Mouse (Mus musculus) midbrain, embryonic 12.5 days (tissue): ENCODE results near the gene Bin2. TPM values are rescaled to one million over a fixed set of nuclear protein-coding genes. Genes with fewer than 3 reads are reported as not detected.

ENCODE experiments used
- ATAC-seq: fragments of 200-750 bp; cut with Nextera tagmentation; 2 replicates; pipeline ENCODE4 v1.8.0; 2017; ENCODE audit warnings: low read depth, moderate TSS enrichment, moderate library complexity; ENCODE audit not compliant: low FRiP score
- H3K27ac ChIP-seq: fragments of 300-500 bp; sonication (generic); replicated peaks from 2 replicates; pipeline ENCODE4 v1.5.1; 2016; ENCODE audit warnings: mild to moderate bottlenecking
- H3K27me3 ChIP-seq: fragments of 300-500 bp; sonication (generic); 2 replicates; pipeline ENCODE4 v1.6.1; 2016; ENCODE audit warnings: mild to moderate bottlenecking
- H3K36me3 ChIP-seq: fragments of 300-500 bp; sonication (generic); 2 replicates; pipeline ENCODE4 v1.6.1; 2016
- H3K4me1 ChIP-seq: fragments of 300-500 bp; sonication (generic); 2 replicates; pipeline ENCODE4 v1.6.1; 2016
- H3K4me2 ChIP-seq: fragments of 300-500 bp; sonication (generic); replicated peaks from 2 replicates; pipeline ENCODE4 v1.6.1; 2016; ENCODE audit warnings: mild to moderate bottlenecking, moderate library complexity
- H3K4me3 ChIP-seq: fragments of 300-500 bp; sonication (generic); 2 replicates; pipeline ENCODE4 v1.5.1; 2016; ENCODE audit warnings: mild to moderate bottlenecking
- H3K9ac ChIP-seq: fragments of 300-500 bp; sonication (generic); replicated peaks from 2 replicates; pipeline ENCODE4 v1.6.1; 2016; ENCODE audit warnings: mild to moderate bottlenecking, moderate library complexity
- H3K9me3 ChIP-seq: fragments of 300-500 bp; sonication (generic); 2 replicates; pipeline ENCODE4 v1.6.1; 2016; ENCODE audit warnings: mild to moderate bottlenecking
- WGBS: fragments of 180-500 bp; shearing (Covaris S2); methylation state at CpG from one replicate; pipeline ENCODE4 v1.1.7; 2016; 5-methylcytosine and 5-hydroxymethylcytosine counted together
- polyA plus RNA-seq: library from polyadenylated mRNA; unstranded; fragments of >200 nt; fragmentation: Nextera tagmentation; extraction: Ambion mirVana; gene quantifications from 2 replicates; pipeline ENCODE4 v1.2.1, GENCODE M21; 2016

Gene Bin2
- polyA plus RNA-seq, 1 experiment from 2014 or later, result 3.4 TPM

DNA sequence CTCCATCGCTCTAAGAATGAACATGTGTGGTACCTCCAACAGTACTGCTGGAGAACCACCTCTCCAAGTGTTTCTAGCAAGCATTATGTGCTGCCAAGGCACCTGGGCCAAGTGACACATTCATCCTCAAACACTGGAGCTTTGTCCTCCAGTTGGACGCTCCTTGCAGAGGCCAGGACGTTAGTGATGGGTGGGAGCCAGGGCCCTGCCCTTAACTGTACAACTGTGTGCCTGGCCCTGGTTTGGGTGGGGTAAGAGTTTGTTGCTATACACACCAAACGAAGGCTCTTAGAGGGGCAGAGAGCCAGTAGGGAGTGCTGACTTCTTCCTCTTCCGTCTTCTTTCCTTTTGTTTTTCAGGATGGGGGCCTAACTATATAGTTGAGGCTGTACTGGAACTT, 31.1 kb upstream of the Bin2 start:
- Histone ChIP-seq H3K4me3 (no peak overlapping the region), H3K9ac (no peak overlapping the region), H3K36me3 (no peaks in the 10 kb centered on the region), H3K27me3 (peaks cover 21% of the 10 kb centered on the region), H3K4me1 (peaks cover 5% of the 10 kb centered on the region; the same call in 1 of the 2 replicates), H3K4me2 (no peak overlapping the region), H3K27ac (no peak overlapping the region), H3K9me3 (no peaks in the 10 kb centered on the region)
- 80% methylated on average over 5 of the region's 5 CpGs for WGBS
- no peak for ATAC-seq

DNA sequence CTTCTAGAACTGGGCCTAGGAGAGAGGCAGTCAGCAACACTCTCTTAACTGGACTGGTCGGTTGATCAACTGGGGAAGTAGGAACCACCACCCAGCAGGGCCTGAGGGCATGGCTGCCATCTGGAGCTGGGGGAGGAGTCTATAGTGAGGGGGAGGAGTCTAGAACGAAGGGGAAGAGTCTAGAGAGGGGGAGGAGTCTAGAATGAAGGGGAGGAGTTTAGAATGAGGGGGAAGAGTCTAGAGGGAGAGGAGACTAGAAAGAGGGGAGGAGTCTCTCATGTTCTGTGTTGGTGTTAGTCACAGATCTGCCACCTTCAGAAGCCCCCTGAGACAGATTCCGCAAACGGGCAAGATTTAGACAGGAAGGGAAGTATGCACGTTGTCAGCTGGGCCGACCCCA, 30.0 kb upstream of the Bin2 start:
- WGBS, result 70% methylated on average over 6 of the region's 6 CpGs

DNA sequence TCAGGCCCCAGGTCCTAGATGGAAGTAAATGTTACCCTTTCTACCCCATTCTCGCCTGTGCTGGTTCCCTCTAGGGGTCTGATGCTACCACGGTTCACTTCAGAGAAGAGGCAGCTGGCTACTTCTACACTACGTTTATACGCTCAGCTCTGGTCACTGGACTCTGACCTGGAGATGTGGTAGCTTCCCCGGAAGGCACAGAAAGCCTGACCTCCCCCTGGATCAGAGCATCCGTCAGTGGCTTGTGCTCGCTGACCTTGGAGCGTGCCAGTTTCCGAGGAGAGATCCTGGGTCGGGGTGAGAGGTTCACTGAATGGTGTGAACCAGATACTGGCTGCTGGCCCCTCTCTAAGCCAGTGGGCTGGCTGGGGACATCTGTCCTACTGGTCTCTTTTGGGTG, 28.7 kb upstream of the Bin2 start:
- WGBS, result 82% methylated on average over 10 of the region's 10 CpGs
- no peak overlapping the region for H3K27ac ChIP-seq
- H3K9me3 ChIP-seq, result no peaks in the 10 kb centered on the region
- H3K4me3 ChIP-seq, result no peak overlapping the region
- H3K36me3 ChIP-seq, result no peaks in the 10 kb centered on the region
- H3K4me2 ChIP-seq, result no peak overlapping the region
- H3K27me3 ChIP-seq, result peaks cover 6% of the 10 kb centered on the region
- no peak overlapping the region for H3K9ac ChIP-seq
- no peaks in the 10 kb centered on the region for H3K4me1 ChIP-seq
- no peak for ATAC-seq

More for the DNA sequence above, 30.0 kb upstream of the Bin2 start:
- Histone ChIP-seq H3K4me1 (peaks cover 5% of the 10 kb centered on the region; the same call in 1 of the 2 replicates), H3K9me3 (no peaks in the 10 kb centered on the region), H3K4me3 (no peak overlapping the region), H3K4me2 (no peak overlapping the region), H3K9ac (no peak overlapping the region), H3K27ac (no peak overlapping the region), H3K27me3 (peaks cover 17% of the 10 kb centered on the region), H3K36me3 (no peaks in the 10 kb centered on the region)
- ATAC-seq, result no peak

DNA sequence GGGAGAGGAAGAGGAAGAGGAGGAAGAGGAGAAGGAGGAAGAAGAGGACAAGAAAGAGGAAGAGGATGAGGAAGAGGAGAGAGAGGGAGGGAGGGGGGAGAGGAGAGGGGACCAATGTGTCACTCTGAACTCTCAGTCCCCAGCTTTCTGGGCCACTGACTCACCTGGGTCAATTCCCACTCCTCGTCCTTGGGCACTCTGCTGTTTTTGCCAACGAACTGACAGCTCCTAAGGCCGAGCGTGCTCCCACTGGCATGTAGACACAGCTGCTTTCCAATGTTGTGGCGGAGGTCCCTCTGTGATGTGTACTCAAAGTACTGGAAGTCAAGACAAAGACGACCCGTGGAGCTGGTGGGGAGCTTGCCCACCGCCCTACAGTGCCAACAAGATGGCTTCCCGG, 25.1 kb upstream of the Bin2 start:
- Histone ChIP-seq H3K4me1 (no peaks in the 10 kb centered on the region), H3K27ac (no peak overlapping the region), H3K27me3 (peaks cover 4% of the 10 kb centered on the region; the same call in 1 of the 2 replicates), H3K4me2 (no peak overlapping the region), H3K36me3 (no peaks in the 10 kb centered on the region), H3K4me3 (no peak overlapping the region), H3K9ac (no peak overlapping the region), H3K9me3 (0 out of 2 replicates have a peak, but pooled peaks cover 6% of the 10 kb centered on the region)
- ATAC-seq, result no peak
- 90% methylated on average over 9 of the region's 9 CpGs for WGBS

DNA sequence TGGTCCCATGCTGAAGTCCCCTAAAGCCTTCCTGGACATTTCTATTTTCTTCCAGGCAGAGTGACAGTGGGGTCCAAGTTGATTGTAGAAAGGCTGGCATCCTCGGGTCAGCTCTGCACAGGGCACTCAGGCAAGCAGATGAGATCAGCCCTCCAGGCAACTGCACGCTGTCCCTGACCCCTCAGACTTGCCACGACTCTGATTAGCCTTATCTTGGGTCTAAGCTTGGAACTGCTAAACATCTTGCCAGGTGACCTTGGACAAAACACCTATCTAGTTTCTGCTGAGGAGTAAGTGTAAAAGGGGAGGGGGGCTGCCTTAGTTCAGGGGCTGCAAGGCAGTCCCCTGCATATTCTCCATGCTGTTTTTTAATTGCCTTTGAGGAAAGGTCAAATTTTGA, 22.6 kb upstream of the Bin2 start:
- peaks cover 4% of the 10 kb centered on the region; the same call in 1 of the 2 replicates for H3K4me1 ChIP-seq
- peaks cover 4% of the 10 kb centered on the region; the same call in 1 of the 2 replicates for H3K27me3 ChIP-seq
- H3K9me3 ChIP-seq, result 0 out of 2 replicates have a peak, but pooled peaks cover 6% of the 10 kb centered on the region
- no peaks in the 10 kb centered on the region for H3K36me3 ChIP-seq
- H3K4me2 ChIP-seq, result no peak overlapping the region
- ATAC-seq, result no peak
- H3K27ac ChIP-seq, result no peak overlapping the region
- no peak overlapping the region for H3K9ac ChIP-seq
- WGBS, result 76% methylated on average over 3 of the region's 3 CpGs
- no peak overlapping the region for H3K4me3 ChIP-seq

DNA sequence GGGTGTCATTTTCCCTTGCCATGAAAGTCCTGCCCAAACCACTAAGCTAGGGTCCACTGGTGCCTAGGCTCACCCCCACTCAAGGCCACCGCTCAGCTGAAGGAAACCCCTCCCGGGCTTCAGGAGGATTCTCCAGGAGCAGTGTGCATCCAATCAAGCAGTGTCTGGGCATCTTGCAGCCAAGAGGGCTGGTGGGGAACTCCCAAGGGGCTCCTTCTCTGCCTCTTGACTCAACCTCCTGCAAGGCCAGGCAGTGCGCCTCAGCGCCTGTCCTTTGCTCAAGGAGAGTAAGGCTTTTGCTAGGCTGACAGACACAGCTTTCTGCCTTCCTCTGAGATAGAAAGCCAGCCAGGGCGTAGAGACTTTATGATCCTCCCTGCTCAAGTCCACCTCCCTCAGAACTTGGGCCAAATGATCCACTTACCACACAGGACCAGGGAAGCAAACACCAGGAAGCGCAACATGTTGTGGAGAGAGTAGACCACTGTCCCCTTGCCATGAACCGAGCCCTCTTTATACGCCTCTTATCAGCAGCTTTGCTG, 18.1 kb upstream of the Bin2 start, which contains the start of gene Cela1:
Gene Cela1, minus strand, starts transcription at position 492 of the 542 bp plus-strand sequence.
- H3K4me1 ChIP-seq, result peaks cover 5% of the 10 kb centered on the region; the same call in 1 of the 2 replicates
- peaks cover 14% of the 10 kb centered on the region; the same call in 1 of the 2 replicates for H3K27me3 ChIP-seq
- no peak within 1 kb of the TSS for H3K4me3 ChIP-seq
- no peak within 1 kb of the TSS for H3K9ac ChIP-seq
- H3K27ac ChIP-seq, result no peak within 1 kb of the TSS
- H3K36me3 ChIP-seq, result no peaks in the 10 kb centered on the region
- ATAC-seq, result no peak
- 85% methylated on average over 8 of the region's 8 CpGs for WGBS
- H3K4me2 ChIP-seq, result no peak within 1 kb of the TSS
- 0 out of 2 replicates have a peak, but pooled peaks cover 6% of the 10 kb centered on the region for H3K9me3 ChIP-seq

DNA sequence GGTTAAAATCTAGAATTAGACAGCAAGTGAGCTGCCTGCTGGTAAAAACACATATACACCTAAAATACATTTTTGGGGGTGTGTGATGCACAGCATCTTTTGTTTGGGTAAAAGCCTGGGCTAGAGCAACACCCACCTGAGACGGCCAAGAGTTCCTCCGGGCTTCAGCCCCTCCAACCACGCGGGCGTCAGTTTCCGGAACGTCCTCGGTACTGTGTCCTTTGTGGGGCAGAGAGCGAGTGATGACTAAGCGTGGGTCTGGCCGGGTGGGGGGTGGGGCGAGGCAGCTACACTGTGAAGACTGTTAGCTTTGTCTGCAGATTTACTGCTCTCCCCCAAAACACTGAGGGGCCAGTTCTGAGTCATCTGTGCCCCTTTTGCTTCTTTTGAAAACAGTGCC, 17.6 kb upstream of the Bin2 start:
- Histone ChIP-seq H3K27ac (no peak overlapping the region), H3K4me2 (no peak overlapping the region)
- ATAC-seq, result no peak

DNA sequence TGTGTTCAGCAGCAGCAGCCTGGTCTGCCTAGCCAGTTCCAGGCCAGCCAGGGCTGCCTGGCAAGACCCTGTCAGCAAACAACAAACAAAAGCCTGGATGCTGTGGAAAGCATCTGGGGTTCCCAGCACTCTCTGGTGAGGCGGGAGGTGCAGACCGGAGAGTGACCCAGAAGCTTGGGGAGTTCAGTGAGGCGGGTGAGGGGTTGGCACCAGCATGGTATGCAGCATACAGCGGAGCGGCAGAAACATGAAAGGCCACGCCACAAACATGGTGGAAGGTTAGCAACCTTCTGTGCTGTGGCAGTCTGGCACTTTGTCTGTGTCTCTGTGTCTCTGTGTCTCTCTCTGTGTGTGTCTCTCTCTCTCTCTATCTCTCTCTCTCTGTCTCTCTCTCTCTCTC, 17.1 kb upstream of the Bin2 start:
- WGBS, result 92% methylated on average over 6 of the region's 6 CpGs
- Histone ChIP-seq H3K27me3 (peaks cover 14% of the 10 kb centered on the region; the same call in 1 of the 2 replicates), H3K4me3 (no peak overlapping the region), H3K4me2 (no peak overlapping the region), H3K9ac (no peak overlapping the region), H3K9me3 (0 out of 2 replicates have a peak, but pooled peaks cover 6% of the 10 kb centered on the region), H3K36me3 (no peaks in the 10 kb centered on the region), H3K27ac (no peak overlapping the region), H3K4me1 (peaks cover 5% of the 10 kb centered on the region; the same call in 1 of the 2 replicates)
- no peak for ATAC-seq

More for the DNA sequence above, 17.6 kb upstream of the Bin2 start:
- 0 out of 2 replicates have a peak, but pooled peaks cover 6% of the 10 kb centered on the region for H3K9me3 ChIP-seq
- H3K4me1 ChIP-seq, result peaks cover 5% of the 10 kb centered on the region; the same call in 1 of the 2 replicates
- no peak overlapping the region for H3K4me3 ChIP-seq
- H3K9ac ChIP-seq, result no peak overlapping the region
- H3K36me3 ChIP-seq, result no peaks in the 10 kb centered on the region
- H3K27me3 ChIP-seq, result peaks cover 14% of the 10 kb centered on the region; the same call in 1 of the 2 replicates
- 70% methylated on average over 12 of the region's 12 CpGs for WGBS

DNA sequence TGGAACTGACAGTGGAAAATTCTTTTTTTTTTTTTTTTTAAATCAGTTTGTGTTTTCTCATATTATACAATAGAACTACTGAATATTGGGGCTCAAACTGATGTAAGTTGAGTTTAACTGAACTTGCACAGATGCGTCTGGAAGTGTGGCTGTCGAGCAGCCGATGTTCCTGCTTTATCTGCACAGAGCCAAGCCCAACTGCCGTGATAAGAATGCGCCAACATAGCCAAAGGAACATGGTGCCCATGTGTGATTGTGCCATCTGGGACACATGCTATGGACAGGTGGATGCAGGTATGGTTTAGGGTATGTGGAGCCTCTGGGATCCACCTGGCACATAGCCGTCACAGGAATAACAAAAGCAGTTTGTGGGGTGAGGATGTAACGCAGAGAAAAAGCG, 16.5 kb upstream of the Bin2 start:
- peaks cover 5% of the 10 kb centered on the region; the same call in 1 of the 2 replicates for H3K4me1 ChIP-seq
- ATAC-seq, result no peak
- H3K9me3 ChIP-seq, result 0 out of 2 replicates have a peak, but pooled peaks cover 6% of the 10 kb centered on the region
- H3K4me2 ChIP-seq, result no peak overlapping the region
- H3K4me3 ChIP-seq, result no peak overlapping the region
- peaks cover 14% of the 10 kb centered on the region; the same call in 1 of the 2 replicates for H3K27me3 ChIP-seq
- H3K36me3 ChIP-seq, result no peaks in the 10 kb centered on the region
- 91% methylated on average over 8 of the region's 8 CpGs for WGBS
- no peak overlapping the region for H3K9ac ChIP-seq
- H3K27ac ChIP-seq, result no peak overlapping the region

DNA sequence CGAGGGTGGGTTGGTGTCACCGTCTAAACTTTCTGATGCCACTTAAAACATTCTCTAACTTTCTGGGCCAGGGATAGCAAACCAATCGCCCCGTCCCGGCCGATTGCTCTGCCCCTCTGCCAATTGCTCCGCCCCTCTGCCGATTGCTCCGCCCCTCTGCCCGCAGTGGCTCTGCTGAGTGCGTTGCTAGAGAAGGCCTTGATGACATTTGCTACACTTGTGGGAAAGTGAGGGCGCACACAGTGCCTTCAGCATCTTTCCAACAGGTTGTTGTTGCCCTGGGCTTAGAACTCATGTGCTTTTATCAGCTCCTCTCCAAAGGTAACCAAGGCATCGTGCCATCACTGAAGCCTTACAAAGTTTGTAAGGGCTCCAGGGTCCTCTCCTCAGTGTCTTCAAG, 15.9 kb upstream of the Bin2 start:
- ATAC-seq, result no peak
- Histone ChIP-seq H3K4me1 (peaks cover 5% of the 10 kb centered on the region), H3K4me2 (no peak overlapping the region), H3K9ac (no peak overlapping the region), H3K27ac (no peak overlapping the region), H3K4me3 (no peak overlapping the region), H3K36me3 (no peaks in the 10 kb centered on the region), H3K9me3 (0 out of 2 replicates have a peak, but pooled peaks cover 2% of the 10 kb centered on the region), H3K27me3 (peaks cover 14% of the 10 kb centered on the region; the same call in 1 of the 2 replicates)
- WGBS, result 19% methylated on average over 13 of the region's 13 CpGs

DNA sequence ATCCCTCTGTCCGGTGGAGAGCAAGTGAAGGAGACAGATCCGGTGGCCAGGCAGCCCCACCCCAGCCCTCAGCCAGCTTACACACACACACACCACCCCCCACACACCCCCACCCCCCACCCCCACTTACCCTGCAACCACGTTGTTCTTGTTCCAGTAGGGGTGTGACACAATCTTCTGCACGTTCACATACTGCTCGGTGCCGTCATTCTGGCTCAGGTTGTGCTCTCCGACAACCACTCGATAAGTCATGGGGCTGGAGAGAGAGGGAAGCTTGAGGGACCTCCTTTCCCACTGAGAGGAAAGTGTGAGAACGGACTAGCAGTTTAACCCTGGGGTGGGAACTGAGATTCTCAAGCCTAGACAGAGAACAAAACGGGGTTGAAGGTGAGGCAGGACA, 15.1 kb upstream of the Bin2 start:
- H3K4me2 ChIP-seq, result no peak overlapping the region
- 62% methylated on average over 10 of the region's 10 CpGs for WGBS
- no peak overlapping the region for H3K27ac ChIP-seq
- H3K36me3 ChIP-seq, result no peaks in the 10 kb centered on the region
- ATAC-seq, result no peak
- H3K4me3 ChIP-seq, result no peak overlapping the region
- no peak overlapping the region for H3K9ac ChIP-seq
- H3K27me3 ChIP-seq, result peaks cover 14% of the 10 kb centered on the region; the same call in 1 of the 2 replicates
- no peaks in the 10 kb centered on the region for H3K9me3 ChIP-seq
- peaks cover 5% of the 10 kb centered on the region for H3K4me1 ChIP-seq

DNA sequence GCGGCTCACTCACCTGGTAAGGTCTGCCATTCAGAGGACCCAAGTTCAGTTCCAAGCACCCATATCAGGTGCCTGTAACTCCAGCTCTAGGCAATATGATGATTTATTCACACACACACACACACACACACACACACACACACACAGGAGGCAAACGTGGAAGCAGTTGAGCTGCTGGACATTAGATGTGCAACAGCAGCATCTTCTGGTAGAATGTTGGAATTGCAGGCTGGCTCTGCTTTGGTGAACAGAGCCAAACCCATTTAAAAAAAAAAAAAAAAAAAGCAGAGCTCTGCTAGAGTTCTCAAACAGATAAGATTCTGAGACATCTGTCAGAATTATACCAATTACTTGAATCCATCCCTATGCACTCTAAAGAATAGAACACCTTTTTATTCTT, 13.7 kb upstream of the Bin2 start:
- no peak for ATAC-seq

More for the DNA sequence above, 13.7 kb upstream of the Bin2 start:
- H3K4me3 ChIP-seq, result no peak overlapping the region
- H3K27me3 ChIP-seq, result peaks cover 14% of the 10 kb centered on the region; the same call in 1 of the 2 replicates
- 50% methylated on average over 2 of the region's 2 CpGs for WGBS
- no peaks in the 10 kb centered on the region for H3K36me3 ChIP-seq
- H3K27ac ChIP-seq, result no peak overlapping the region
- H3K4me2 ChIP-seq, result no peak overlapping the region
- H3K4me1 ChIP-seq, result peaks cover 5% of the 10 kb centered on the region
- no peak overlapping the region for H3K9ac ChIP-seq
- no peaks in the 10 kb centered on the region for H3K9me3 ChIP-seq
